18 mouse cellular contexts compared by ENCODE assay signal in the genomic region with DNA sequence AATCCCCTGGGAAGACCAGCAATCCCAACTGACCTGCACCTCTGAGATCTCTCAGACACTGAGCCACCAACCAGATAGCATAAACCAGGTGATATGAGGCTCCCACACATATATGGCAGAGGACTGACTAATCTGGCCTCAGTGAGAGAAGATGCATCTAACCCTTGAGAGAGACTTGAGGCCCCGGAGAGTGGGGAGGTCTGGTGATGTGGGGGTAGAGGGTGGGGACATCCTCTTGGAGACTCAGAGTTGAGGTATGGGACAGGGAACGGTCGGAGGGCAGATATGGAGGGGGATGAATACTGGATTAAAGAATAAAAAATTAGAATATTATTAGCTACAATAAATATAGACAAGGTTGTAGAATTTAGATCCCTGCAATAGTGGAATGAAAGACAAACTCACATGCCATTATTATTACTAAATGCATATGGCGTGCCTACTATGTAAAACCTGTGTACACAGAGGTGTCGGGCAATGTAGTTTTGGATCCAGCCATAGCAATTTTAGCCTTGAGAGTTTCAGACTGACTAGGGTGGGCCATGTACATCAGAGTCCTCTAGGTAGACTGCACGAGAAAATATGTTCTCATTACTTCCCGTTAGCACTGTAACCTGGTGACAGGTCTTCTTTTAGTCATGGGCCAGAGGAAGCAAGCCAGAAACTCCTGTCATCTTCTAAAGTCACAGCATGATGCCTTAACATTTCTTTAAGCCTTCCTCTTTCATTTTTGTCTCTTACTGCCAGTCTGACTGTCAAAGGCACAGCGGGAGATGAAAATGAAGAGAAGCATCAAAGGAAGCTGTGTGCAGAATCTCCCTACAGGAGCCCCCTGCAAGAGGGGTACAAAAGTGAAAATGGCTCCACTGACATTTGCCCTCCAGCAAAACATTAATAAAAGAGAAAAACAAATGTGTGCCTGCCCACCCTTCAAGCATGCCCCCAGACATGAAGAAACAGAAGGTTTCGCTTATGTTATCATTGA.
A peak's percentile ranks its signal among the peaks of the same experiment; 100 is the strongest.
DNase-seq lines count a peak whose midpoint lies in the region; ATAC-seq lines count a peak whose summit lies in the region.
"Had no signal": no experiment of that assay in that cellular context is flagged by ENCODE, and none has a peak within 500 bp of the region (broad histone marks: within the 10 kb centered on the region; RNA-seq: fewer than 3 reads in every experiment).

No protein-coding gene starts in this region.

- ATAC-seq in neural tube, embryonic 11.5 days (ENCODE audit: insufficient read depth, low FRiP score, low TSS enrichment): no peak
- ATAC-seq in neural tube, embryonic 15.5 days (ENCODE audit: low FRiP score): no peak; the same call in 1 of the 2 replicates
- no peak for ATAC-seq in intestine, embryonic 15.5 days

- no peaks in the 10 kb centered on the region for H3K36me3 ChIP-seq in neural tube, embryonic 11.5 days (ENCODE audit: control insufficient read depth, insufficient read depth, low read length)
- H3K36me3 ChIP-seq in neural tube, embryonic 15.5 days: no peaks in the 10 kb centered on the region
- no peaks in the 10 kb centered on the region for H3K36me3 ChIP-seq in intestine, embryonic 15.5 days
- H3K36me3 ChIP-seq: embryonic facial prominence, embryonic 15.5 days; hindbrain, embryonic 15.5 days; limb, embryonic 12.5 days had no signal

- H3K27ac ChIP-seq in neural tube, embryonic 11.5 days (ENCODE audit: low read depth, low read length): no peak overlapping the region
- H3K27ac ChIP-seq in neural tube, embryonic 15.5 days (replicated peaks): no peak overlapping the region
- no peak overlapping the region for H3K27ac ChIP-seq in intestine, embryonic 15.5 days
- H3K27ac ChIP-seq: embryonic facial prominence, embryonic 15.5 days; hindbrain, embryonic 15.5 days; layer of hippocampus, adult 2 months; limb, embryonic 12.5 days; liver, embryonic 14.5 days had no signal

- H3K9ac ChIP-seq in neural tube, embryonic 11.5 days (ENCODE audit: low read length): no peak overlapping the region
- H3K9ac ChIP-seq in neural tube, embryonic 15.5 days (replicated peaks): no peak overlapping the region
- no peak overlapping the region for H3K9ac ChIP-seq in intestine, embryonic 15.5 days
- H3K9ac ChIP-seq: embryonic facial prominence, embryonic 15.5 days; hindbrain, embryonic 15.5 days; limb, embryonic 12.5 days; liver, embryonic 14.5 days had no signal

- no peak overlapping the region for H3K4me2 ChIP-seq in neural tube, embryonic 11.5 days (ENCODE audit: low read depth)
- H3K4me2 ChIP-seq in neural tube, embryonic 15.5 days: no peak overlapping the region
- no peak overlapping the region for H3K4me2 ChIP-seq in intestine, embryonic 15.5 days (replicated peaks)
- H3K4me2 ChIP-seq: embryonic facial prominence, embryonic 15.5 days; hindbrain, embryonic 15.5 days; limb, embryonic 12.5 days had no signal

- H3K4me1 ChIP-seq in neural tube, embryonic 11.5 days (ENCODE audit: control insufficient read depth, insufficient read depth, low read length): no peaks in the 10 kb centered on the region
- H3K4me1 ChIP-seq in neural tube, embryonic 15.5 days: no peaks in the 10 kb centered on the region
- H3K4me1 ChIP-seq in intestine, embryonic 15.5 days (replicated peaks): no peaks in the 10 kb centered on the region
- H3K4me1 ChIP-seq: embryonic facial prominence, embryonic 15.5 days; hindbrain, embryonic 15.5 days; limb, embryonic 12.5 days had no signal

- no peaks in the 10 kb centered on the region for H3K9me3 ChIP-seq in neural tube, embryonic 11.5 days (ENCODE audit: control insufficient read depth, low read length)
- no peaks in the 10 kb centered on the region for H3K9me3 ChIP-seq in neural tube, embryonic 15.5 days (replicated peaks)
- no peaks in the 10 kb centered on the region for H3K9me3 ChIP-seq in intestine, embryonic 15.5 days
- H3K9me3 ChIP-seq: embryonic facial prominence, embryonic 15.5 days; hindbrain, embryonic 15.5 days; limb, embryonic 12.5 days; megakaryocyte, embryonic 14.5 days had no signal

- 71% methylated on average over 9 of the region's 9 CpGs for WGBS in neural tube, embryonic 11.5 days
- 72% methylated on average over 9 of the region's 9 CpGs for WGBS in neural tube, embryonic 15.5 days
- 87% methylated on average over 9 of the region's 9 CpGs for WGBS in intestine, embryonic 15.5 days

- peak; percentile 14 for DNase-seq in neural tube, embryonic 11.5 days (ENCODE audit: low spot score)
- DNase-seq in embryo, embryonic 11 days: peak; percentile 24
- DNase-seq in mesoderm, embryonic 11.5 days (ENCODE audit: low read depth, low spot score): peak; percentile 29
- DNase-seq in lung, postnatal 25 days (ENCODE audit: low spot score): no peak
- DNase-seq in left cerebral cortex, postnatal 10 days (ENCODE audit: extremely low spot score in 1 of 2, low spot score in 2 of 2): no peak
- DNase-seq: heart, adult 11 months; kidney, adult 18-20 months; kidney, postnatal 10 days; spleen, adult 18-20 months; thymus, adult 2 months had no signal

- intact Hi-C loops in left cerebral cortex, postnatal 10 days (cut with DNase I): no loop called here

- no peak overlapping the region for H3K4me3 ChIP-seq in neural tube, embryonic 11.5 days (ENCODE audit: low read depth, low read length)
- H3K4me3 ChIP-seq in neural tube, embryonic 15.5 days (replicated peaks): no peak overlapping the region
- H3K4me3 ChIP-seq in intestine, embryonic 15.5 days (replicated peaks): no peak overlapping the region
- H3K4me3 ChIP-seq: embryonic facial prominence, embryonic 15.5 days; hindbrain, embryonic 15.5 days; layer of hippocampus, adult 2 months; limb, embryonic 12.5 days; megakaryocyte, embryonic 14.5 days had no signal

- no peaks in the 10 kb centered on the region for H3K27me3 ChIP-seq in neural tube, embryonic 11.5 days (ENCODE audit: control insufficient read depth, insufficient read depth, low read length)
- H3K27me3 ChIP-seq in neural tube, embryonic 15.5 days (replicated peaks): no peaks in the 10 kb centered on the region
- no peaks in the 10 kb centered on the region for H3K27me3 ChIP-seq in intestine, embryonic 15.5 days (replicated peaks)
- H3K27me3 ChIP-seq: embryonic facial prominence, embryonic 15.5 days; hindbrain, embryonic 15.5 days; limb, embryonic 12.5 days; megakaryocyte, embryonic 14.5 days had no signal

Comparison
In these comparisons a context has a peak if more than half of its experiments do, and no peak if none do; other contexts are left out.
1. DNase-seq: peak in neural tube, embryonic 11.5 days (single experiment), embryo, embryonic 11 days (single experiment) and mesoderm, embryonic 11.5 days (single experiment); none in lung, postnatal 25 days (single experiment) and left cerebral cortex, postnatal 10 days (0 of 2).